Mouse (Mus musculus): ENCODE measurements at regions not wholly inside any gene's neighbourhood (a gene's known extent, or its start where the extent isn't known, plus 50 kb on each side); places are given as distances from the start of the nearest gene placed in this dataset.
A peak's percentile ranks its signal among the peaks of the same experiment; 100 is the strongest.

DNA sequence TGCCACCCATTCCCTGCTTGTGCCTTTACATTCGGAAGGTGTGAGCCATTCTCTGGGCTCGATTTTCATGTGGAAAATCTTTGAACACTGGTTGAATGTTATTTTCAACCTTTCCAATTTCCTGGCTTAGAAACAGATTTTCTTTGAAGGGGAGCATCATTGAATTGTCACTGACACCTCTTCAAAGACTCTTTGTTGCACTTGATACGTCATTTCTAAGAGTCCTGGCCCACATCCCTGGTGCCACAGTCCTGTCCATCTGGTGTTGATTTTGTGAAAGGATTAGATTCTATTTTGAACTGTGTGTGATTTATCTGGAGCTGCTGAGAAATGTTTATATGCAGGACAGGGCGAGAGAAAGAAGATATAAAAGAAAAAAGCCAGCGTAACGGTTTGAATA lies 217.6 kb downstream of the Fam173b start:
- no peak overlapping the region for H3K9ac ChIP-seq (replicated peaks)
- 53% methylated on average over 6 of the region's 6 CpGs for WGBS (ENCODE audit: insufficient replicate concordance)
- DNase-seq (ENCODE audit: low read depth in 3 of 3, low spot score in 3 of 3), result no peak

DNA sequence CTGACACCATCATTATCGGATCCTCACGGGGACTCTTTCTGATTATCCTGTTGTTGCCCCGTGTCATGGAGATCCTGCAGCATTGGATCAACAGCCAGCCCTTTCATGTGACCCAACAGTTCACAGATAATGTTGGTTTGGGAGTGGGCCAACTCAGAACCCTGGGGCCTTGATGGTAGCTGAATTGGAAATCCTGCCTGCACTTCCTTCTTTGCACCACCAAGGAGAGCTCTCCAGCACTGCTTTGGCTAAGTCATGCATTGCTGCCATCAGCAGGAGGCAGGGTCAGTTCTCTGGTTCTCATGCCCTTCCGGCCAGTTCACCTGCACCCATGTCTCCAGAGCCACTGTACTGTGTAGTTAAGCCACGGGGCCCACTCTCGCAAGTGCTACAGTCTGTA lies 225.6 kb downstream of the Fam173b start:
- no peak overlapping the region for H3K4me2 ChIP-seq (ENCODE audit: low read depth)
- 72% methylated on average over 6 of the region's 6 CpGs for WGBS (ENCODE audit: insufficient replicate concordance)
- H3K36me3 ChIP-seq (replicated peaks; ENCODE audit: control insufficient read depth, insufficient read depth, low read depth), result no peaks in the 10 kb centered on the region
- no peak overlapping the region for H3K4me3 ChIP-seq (ENCODE audit: insufficient read depth in 1 of 2, low read depth in 2 of 2, low read length in 2 of 2)
- no peak for DNase-seq (ENCODE audit: low read depth in 3 of 3, low spot score in 3 of 3)
- no peak overlapping the region for H3K27ac ChIP-seq
- no peak for ATAC-seq (ENCODE audit: insufficient read depth)
- H3K27me3 ChIP-seq (ENCODE audit: control insufficient read depth, insufficient read depth, low read length), result no peaks in the 10 kb centered on the region
- H3K9ac ChIP-seq (replicated peaks), result no peak overlapping the region
- no peaks in the 10 kb centered on the region for H3K4me1 ChIP-seq (replicated peaks; ENCODE audit: control insufficient read depth in 2 of 2, insufficient read depth in 2 of 2, low read length in 1 of 2)
- no peaks in the 10 kb centered on the region for H3K9me3 ChIP-seq (ENCODE audit: control insufficient read depth, low read length)
- TF ChIP-seq CTCF (IDR thresholded peaks at IDR 0.05; ENCODE audit: low read depth) (0 out of 2 replicates have a peak, but pooled peaks have one; percentile 4), EP300 (IDR thresholded peaks at IDR 0.05; ENCODE audit: low read depth) (no peak)

More for the DNA sequence above, 217.6 kb downstream of the Fam173b start:
- Histone ChIP-seq H3K4me1 (replicated peaks; ENCODE audit: control insufficient read depth in 2 of 2, insufficient read depth in 2 of 2, low read length in 1 of 2) (no peaks in the 10 kb centered on the region), H3K9me3 (ENCODE audit: control insufficient read depth, low read length) (no peaks in the 10 kb centered on the region), H3K27me3 (ENCODE audit: control insufficient read depth, insufficient read depth, low read length) (no peaks in the 10 kb centered on the region), H3K4me2 (ENCODE audit: low read depth) (no peak overlapping the region), H3K36me3 (replicated peaks; ENCODE audit: control insufficient read depth, insufficient read depth, low read depth) (no peaks in the 10 kb centered on the region), H3K27ac (no peak overlapping the region), H3K4me3 (ENCODE audit: insufficient read depth in 1 of 2, low read depth in 2 of 2, low read length in 2 of 2) (no peak overlapping the region)
- ATAC-seq (ENCODE audit: insufficient read depth), result no peak
- no peak for TF ChIP-seq EP300 (IDR thresholded peaks at IDR 0.05; ENCODE audit: low read depth)
- no peak for TF ChIP-seq CTCF (IDR thresholded peaks at IDR 0.05; ENCODE audit: low read depth)

DNA sequence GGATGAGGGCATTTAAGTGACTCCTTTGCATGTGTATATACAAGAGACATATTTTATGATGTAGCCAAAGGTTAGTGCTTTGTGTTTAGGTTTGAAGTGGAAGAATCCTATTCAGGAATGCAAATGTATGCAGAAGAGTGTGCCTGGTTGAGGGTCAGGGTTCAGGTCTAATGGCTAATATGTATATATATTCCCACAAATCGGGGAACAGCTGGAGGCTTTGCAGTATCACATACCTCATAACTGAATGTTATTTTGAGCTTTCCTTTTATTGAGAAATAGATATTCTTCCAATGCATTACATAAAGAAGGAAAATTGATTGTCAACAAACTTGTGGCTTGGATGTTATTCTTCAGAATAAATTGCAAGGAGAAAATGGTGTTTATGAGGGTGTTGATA lies 239.9 kb downstream of the Fam173b start:
- Histone ChIP-seq H3K9me3 (ENCODE audit: control insufficient read depth, low read length) (no peaks in the 10 kb centered on the region), H3K4me2 (ENCODE audit: low read depth) (no peak overlapping the region), H3K27ac (no peak overlapping the region), H3K36me3 (replicated peaks; ENCODE audit: control insufficient read depth, insufficient read depth, low read depth) (no peaks in the 10 kb centered on the region), H3K9ac (replicated peaks) (no peak overlapping the region), H3K4me1 (replicated peaks; ENCODE audit: control insufficient read depth in 2 of 2, insufficient read depth in 2 of 2, low read length in 1 of 2) (no peaks in the 10 kb centered on the region), H3K27me3 (ENCODE audit: control insufficient read depth, insufficient read depth, low read length) (no peaks in the 10 kb centered on the region), H3K4me3 (ENCODE audit: insufficient read depth in 1 of 2, low read depth in 2 of 2, low read length in 2 of 2) (no peak overlapping the region)
- DNase-seq (ENCODE audit: low read depth in 3 of 3, low spot score in 3 of 3), result no peak
- ATAC-seq (ENCODE audit: insufficient read depth), result no peak
- TF ChIP-seq EP300 (IDR thresholded peaks at IDR 0.05; ENCODE audit: low read depth), result no peak
- no peak for TF ChIP-seq CTCF (IDR thresholded peaks at IDR 0.05; ENCODE audit: low read depth)
- WGBS (ENCODE audit: insufficient replicate concordance), result 55% methylated on average over 1 of the region's 1 CpGs

DNA sequence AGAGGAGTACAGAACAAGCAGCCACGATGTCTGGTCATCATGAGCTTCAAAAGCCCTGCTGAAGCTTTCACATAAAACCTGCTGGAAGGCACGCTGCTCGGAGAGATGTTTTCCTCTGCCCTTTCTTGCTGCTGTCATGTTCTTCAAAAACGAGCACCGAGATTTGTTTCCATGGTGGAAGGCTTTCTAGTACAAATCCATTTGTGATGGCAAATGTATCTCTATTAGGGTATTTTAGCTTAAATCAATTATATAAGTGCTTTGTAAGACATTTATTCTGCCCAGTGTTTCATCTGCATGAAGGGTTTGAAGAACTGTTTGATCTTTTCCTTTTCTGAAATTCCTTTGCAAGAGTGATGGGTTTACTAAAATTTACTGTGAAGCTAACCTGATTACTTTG lies 253.1 kb downstream of the Fam173b start:
- Histone ChIP-seq H3K9me3 (ENCODE audit: control insufficient read depth, low read length) (no peaks in the 10 kb centered on the region), H3K9ac (replicated peaks) (no peak overlapping the region), H3K27ac (no peak overlapping the region), H3K36me3 (replicated peaks; ENCODE audit: control insufficient read depth, insufficient read depth, low read depth) (no peaks in the 10 kb centered on the region), H3K4me1 (replicated peaks; ENCODE audit: control insufficient read depth in 2 of 2, insufficient read depth in 2 of 2, low read length in 1 of 2) (no peaks in the 10 kb centered on the region), H3K27me3 (ENCODE audit: control insufficient read depth, insufficient read depth, low read length) (no peaks in the 10 kb centered on the region), H3K4me3 (ENCODE audit: insufficient read depth in 1 of 2, low read depth in 2 of 2, low read length in 2 of 2) (no peak overlapping the region), H3K4me2 (ENCODE audit: low read depth) (no peak overlapping the region)
- WGBS (ENCODE audit: insufficient replicate concordance), result 58% methylated on average over 5 of the region's 5 CpGs
- TF ChIP-seq EP300 (IDR thresholded peaks at IDR 0.05; ENCODE audit: low read depth), result no peak
- TF ChIP-seq CTCF (IDR thresholded peaks at IDR 0.05; ENCODE audit: low read depth), result no peak
- no peak for ATAC-seq (ENCODE audit: insufficient read depth)
- DNase-seq (ENCODE audit: low read depth in 3 of 3, low spot score in 3 of 3), result no peak

DNA sequence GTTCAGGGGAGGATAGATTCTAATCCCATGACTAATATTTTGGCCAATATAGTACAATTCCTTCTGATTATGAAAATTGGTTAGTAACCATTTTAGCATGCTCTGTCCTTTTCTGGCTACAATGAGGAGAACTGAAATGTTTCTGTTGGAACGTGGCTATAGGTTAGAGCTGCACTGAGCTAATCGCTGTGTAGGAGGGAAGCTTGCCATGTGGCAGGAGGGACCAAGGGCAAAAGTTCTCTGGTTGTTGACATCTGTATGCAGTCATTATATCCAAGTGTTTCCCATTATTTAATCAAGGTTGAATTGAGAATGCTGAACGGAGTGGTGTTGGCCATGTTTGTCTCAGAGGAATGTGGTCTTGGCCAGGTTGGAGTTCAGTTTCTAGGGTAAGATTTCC lies 253.5 kb downstream of the Fam173b start:
- Histone ChIP-seq H3K4me2 (ENCODE audit: low read depth) (no peak overlapping the region), H3K9me3 (ENCODE audit: control insufficient read depth, low read length) (no peaks in the 10 kb centered on the region), H3K36me3 (replicated peaks; ENCODE audit: control insufficient read depth, insufficient read depth, low read depth) (no peaks in the 10 kb centered on the region), H3K27me3 (ENCODE audit: control insufficient read depth, insufficient read depth, low read length) (no peaks in the 10 kb centered on the region), H3K27ac (no peak overlapping the region), H3K9ac (replicated peaks) (no peak overlapping the region), H3K4me3 (ENCODE audit: insufficient read depth in 1 of 2, low read depth in 2 of 2, low read length in 2 of 2) (no peak overlapping the region), H3K4me1 (replicated peaks; ENCODE audit: control insufficient read depth in 2 of 2, insufficient read depth in 2 of 2, low read length in 1 of 2) (no peaks in the 10 kb centered on the region)
- no peak for DNase-seq (ENCODE audit: low read depth in 3 of 3, low spot score in 3 of 3)
- ATAC-seq (ENCODE audit: insufficient read depth), result no peak
- no peak for TF ChIP-seq CTCF (IDR thresholded peaks at IDR 0.05; ENCODE audit: low read depth)
- no peak for TF ChIP-seq EP300 (IDR thresholded peaks at IDR 0.05; ENCODE audit: low read depth)
- 62% methylated on average over 3 of the region's 3 CpGs for WGBS (ENCODE audit: insufficient replicate concordance)
